Mouse (Mus musculus) gastrocnemius, postnatal 14 days (tissue): ENCODE data around the gene Gm13023. TPM values are rescaled to one million over a fixed set of nuclear protein-coding genes. Genes with fewer than 3 reads are reported as not detected.
"Not testable (repeated sequence)": the region's sequence is repeated elsewhere in the genome, so short reads cannot be mapped to it uniquely, and the experiment has no call there.

Experiments used
- DNase-seq: peaks from one replicate; pipeline ENCODE4 v3.0.0; 2021; ENCODE audit warnings: mixed read lengths
- intact Hi-C: fragments of 180-260 bp; cut with DNase I; formaldehyde crosslinking; loops from one replicate; pipeline ENCODE4 v1.15.1; 2025; ENCODE audit warnings: low total_unique reads
- long read RNA-seq, 2 experiments: library from polyadenylated mRNA; stranded (forward); transcript quantifications; one replicate each; pipeline ENCODE4 v2.0.0; 2021
- total RNA-seq, 2 experiments: library from RNA; stranded (reverse); gene quantifications; 2 replicates each; pipeline ENCODE4 v1.2.3; 2021

Gm13023 gene
- total RNA-seq, result not detected
- long read RNA-seq, experiment 1, result 0 reads
- long read RNA-seq, experiment 2, result 0 reads

GRCm38 (mm10) chr4:143789052-143789451 lies at the start of gene Gm13023:
Gene Gm13023, plus strand, starts transcription at chr4:143789352.
- DNase-seq, intact Hi-C loops: not testable (repeated sequence)

- DNase-seq, result no peak
- intact Hi-C loops, result no loop called here
These were observed 26.8 kb downstream of the Gm13023 start, which contains the start of gene Gm13084 for GRCm38 (mm10) chr4:143815993-143816392. Gene Gm13084, minus strand, starts transcription at chr4:143816093.

Other genes starting within 250 kb of the Gm13023 start
- not detected for gene BC080695, start 237.7 kb upstream of the Gm13023 start, total RNA-seq
- not detected for gene Gm13057, start 237.6 kb upstream of the Gm13023 start, total RNA-seq
- gene Gm13083, start 174.3 kb upstream of the Gm13023 start, total RNA-seq, result not detected
- gene Gm13088, start 132.1 kb upstream of the Gm13023 start, total RNA-seq, result not detected
- gene Gm13089, start 86.6 kb upstream of the Gm13023 start, total RNA-seq, result not detected
- not detected for gene Gm13078, start 69.9 kb upstream of the Gm13023 start, total RNA-seq
- not detected for gene Gm13084, start 26.7 kb downstream of the Gm13023 start, total RNA-seq
- gene Gm13103, start 57.1 kb downstream of the Gm13023 start, total RNA-seq, result not detected
- not detected for gene Pramef6, start 111.0 kb downstream of the Gm13023 start, total RNA-seq
- gene Pramef25, start 161.7 kb downstream of the Gm13023 start, total RNA-seq, result not detected
- gene Gm13101, start 177.6 kb downstream of the Gm13023 start, total RNA-seq, result not detected
- gene Pramef17, start 205.0 kb downstream of the Gm13023 start, total RNA-seq, result not detected